Mouse (Mus musculus) neural tube, embryonic 13.5 days (tissue): ENCODE measurements at regions not wholly inside any gene's neighbourhood (a gene's known extent, or its start where the extent isn't known, plus 50 kb on each side); places are given as distances from the start of the nearest gene placed in this dataset.

Experiments used
- ATAC-seq: fragments of 200-750 bp; cut with Nextera tagmentation; 2 replicates; pipeline ENCODE4 v1.8.0; 2017; ENCODE audit warnings: low read depth, mild to moderate bottlenecking, moderate TSS enrichment, moderate library complexity
- H3K27ac ChIP-seq: fragments of 300-500 bp; sonication (generic); replicated peaks from 2 replicates; pipeline ENCODE4 v1.5.1; 2015; ENCODE audit warnings: moderate library complexity, mild to moderate bottlenecking, inconsistent platforms
- H3K27me3 ChIP-seq: fragments of 300-500 bp; sonication (generic); 2 replicates; pipeline ENCODE4 v1.6.1; 2015; ENCODE audit warnings: mild to moderate bottlenecking, inconsistent platforms
- H3K36me3 ChIP-seq: fragments of 300-500 bp; sonication (generic); 2 replicates; pipeline ENCODE4 v1.6.1; 2015; ENCODE audit warnings: mild to moderate bottlenecking, inconsistent platforms
- H3K4me1 ChIP-seq: fragments of 300-500 bp; sonication (generic); replicated peaks from 2 replicates; pipeline ENCODE4 v1.6.1; 2015; ENCODE audit warnings: inconsistent platforms
- H3K4me2 ChIP-seq: fragments of 300-500 bp; sonication (generic); 2 replicates; pipeline ENCODE4 v1.6.1; 2015; ENCODE audit warnings: inconsistent platforms, mild to moderate bottlenecking, moderate library complexity
- H3K4me3 ChIP-seq: fragments of 300-500 bp; sonication (generic); 2 replicates; pipeline ENCODE4 v1.5.1; 2015; ENCODE audit warnings: mild to moderate bottlenecking, inconsistent platforms
- H3K9ac ChIP-seq: fragments of 300-500 bp; sonication (generic); 2 replicates; pipeline ENCODE4 v1.6.1; 2015; ENCODE audit warnings: moderate library complexity, mild to moderate bottlenecking, inconsistent platforms
- H3K9me3 ChIP-seq: fragments of 300-500 bp; sonication (generic); 2 replicates; pipeline ENCODE4 v1.6.1; 2016; ENCODE audit warnings: inconsistent platforms
- WGBS: fragments of 180-500 bp; shearing (Covaris S2); methylation state at CpG from one replicate; pipeline ENCODE4 v1.1.7; 2015; 5-methylcytosine and 5-hydroxymethylcytosine counted together

DNA sequence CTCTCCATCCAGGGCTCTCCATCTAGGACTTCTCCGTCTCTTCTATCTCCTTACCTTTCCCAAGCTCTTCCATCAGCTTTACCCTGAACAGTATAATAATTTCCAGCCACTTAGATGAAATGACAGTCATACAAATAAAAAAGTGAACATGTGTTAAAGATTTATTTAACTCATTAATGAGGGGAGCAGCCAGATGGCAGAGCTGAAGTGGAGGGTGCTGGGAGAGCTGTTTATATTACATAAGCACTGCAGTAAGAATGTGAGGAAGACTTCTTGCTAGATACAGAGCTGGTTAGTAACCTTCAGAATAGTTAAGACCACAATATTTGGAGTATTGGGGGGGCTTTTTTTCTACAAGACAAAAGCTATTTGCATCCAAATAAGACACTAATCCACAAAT is 234.9 kb downstream of the Gm12728 start:
- Histone ChIP-seq H3K36me3 (no peaks in the 10 kb centered on the region), H3K27ac (no peak overlapping the region), H3K9me3 (no peaks in the 10 kb centered on the region), H3K9ac (no peak overlapping the region), H3K4me3 (no peak overlapping the region), H3K27me3 (no peaks in the 10 kb centered on the region), H3K4me2 (no peak overlapping the region), H3K4me1 (peaks cover 15% of the 10 kb centered on the region)
- WGBS: 90% methylated on average over 1 of the region's 1 CpGs
- no peak for ATAC-seq

- Histone ChIP-seq H3K27ac (peak overlapping the region; percentile 47), H3K9ac (no peak overlapping the region), H3K4me1 (peaks cover 15% of the 10 kb centered on the region), H3K4me2 (peak overlapping the region; percentile 16; the same call in 1 of the 2 replicates), H3K27me3 (no peaks in the 10 kb centered on the region), H3K36me3 (no peaks in the 10 kb centered on the region), H3K4me3 (no peak overlapping the region), H3K9me3 (no peaks in the 10 kb centered on the region)
- 53% methylated on average over 15 of the region's 15 CpGs for WGBS
- ATAC-seq: peak; percentile 61; the same call in 1 of the 2 replicates
Measured at GRCm38 (mm10) chr4:106025966-106026637, 236.4 kb downstream of the Gm12728 start.

GRCm38 (mm10) chr4:106040376-106040775 is 250.7 kb downstream of the Gm12728 start:
- Histone ChIP-seq H3K9me3 (no peaks in the 10 kb centered on the region), H3K27ac (no peak overlapping the region), H3K27me3 (no peaks in the 10 kb centered on the region), H3K4me3 (no peak overlapping the region), H3K9ac (no peak overlapping the region), H3K4me2 (no peak overlapping the region), H3K36me3 (no peaks in the 10 kb centered on the region), H3K4me1 (peaks cover 14% of the 10 kb centered on the region)
- WGBS: 10% methylated on average over 7 of the region's 7 CpGs
- peak; percentile 74 for ATAC-seq

- Histone ChIP-seq H3K27me3 (no peaks in the 10 kb centered on the region), H3K4me1 (peaks cover 14% of the 10 kb centered on the region)
Measured at GRCm38 (mm10) chr4:106042456-106042855, 252.8 kb downstream of the Gm12728 start.

DNA sequence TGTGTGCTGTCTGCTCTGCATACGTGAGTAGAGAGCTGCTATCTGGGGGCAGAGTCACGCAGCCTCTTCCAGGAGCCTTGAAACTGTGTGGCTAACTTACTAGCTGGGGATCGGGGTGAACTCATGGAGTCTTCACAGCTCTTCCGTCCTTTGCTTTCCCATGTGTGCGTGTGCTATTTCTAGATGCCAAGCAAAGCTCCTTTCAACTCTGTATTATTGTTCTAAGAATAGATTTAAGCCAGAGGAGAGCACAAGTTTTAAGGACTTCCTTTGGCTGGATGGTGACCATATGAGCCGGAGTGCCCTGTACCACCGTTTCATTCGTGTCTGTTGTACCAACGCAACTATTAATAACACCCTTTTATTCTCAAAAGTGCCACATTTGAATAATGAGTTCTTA is 254.0 kb downstream of the Gm12728 start:
- WGBS: 84% methylated on average over 9 of the region's 9 CpGs
- H3K27ac ChIP-seq: no peak overlapping the region
- peaks cover 14% of the 10 kb centered on the region for H3K4me1 ChIP-seq
- no peaks in the 10 kb centered on the region for H3K36me3 ChIP-seq
- H3K4me3 ChIP-seq: no peak overlapping the region
- H3K9me3 ChIP-seq: no peaks in the 10 kb centered on the region
- H3K4me2 ChIP-seq: no peak overlapping the region
- no peak for ATAC-seq
- H3K9ac ChIP-seq: no peak overlapping the region
- no peaks in the 10 kb centered on the region for H3K27me3 ChIP-seq

More at GRCm38 (mm10) chr4:106042456-106042855, 252.8 kb downstream of the Gm12728 start:
- no peak overlapping the region for H3K9ac ChIP-seq
- no peak overlapping the region for H3K27ac ChIP-seq
- no peak overlapping the region for H3K4me3 ChIP-seq
- no peaks in the 10 kb centered on the region for H3K36me3 ChIP-seq
- no peak overlapping the region for H3K4me2 ChIP-seq
- 68% methylated on average over 3 of the region's 3 CpGs for WGBS
- ATAC-seq: no peak
- no peaks in the 10 kb centered on the region for H3K9me3 ChIP-seq

GRCm38 (mm10) chr4:106048053-106048452 is 258.4 kb downstream of the Gm12728 start:
- Histone ChIP-seq H3K4me3 (no peak overlapping the region), H3K9me3 (no peaks in the 10 kb centered on the region), H3K36me3 (no peaks in the 10 kb centered on the region), H3K9ac (no peak overlapping the region), H3K27ac (no peak overlapping the region), H3K27me3 (no peaks in the 10 kb centered on the region), H3K4me1 (no peaks in the 10 kb centered on the region), H3K4me2 (no peak overlapping the region)
- WGBS: 79% methylated on average over 8 of the region's 8 CpGs
- no peak for ATAC-seq

- no peaks in the 10 kb centered on the region for H3K27me3 ChIP-seq
- no peaks in the 10 kb centered on the region for H3K4me1 ChIP-seq
- H3K4me2 ChIP-seq: no peak overlapping the region
- H3K9ac ChIP-seq: no peak overlapping the region
- ATAC-seq: no peak
- WGBS: 93% methylated on average over 8 of the region's 8 CpGs
- no peak overlapping the region for H3K27ac ChIP-seq
- no peaks in the 10 kb centered on the region for H3K9me3 ChIP-seq
- H3K4me3 ChIP-seq: no peak overlapping the region
- no peaks in the 10 kb centered on the region for H3K36me3 ChIP-seq
Measured at GRCm38 (mm10) chr4:106048797-106049196, 259.1 kb downstream of the Gm12728 start.

GRCm38 (mm10) chr4:106049880-106050279 is 260.2 kb downstream of the Gm12728 start:
- no peak for ATAC-seq
- Histone ChIP-seq H3K4me1 (no peaks in the 10 kb centered on the region), H3K9me3 (no peaks in the 10 kb centered on the region), H3K27ac (no peak overlapping the region), H3K4me3 (no peak overlapping the region), H3K4me2 (no peak overlapping the region), H3K36me3 (no peaks in the 10 kb centered on the region), H3K27me3 (no peaks in the 10 kb centered on the region), H3K9ac (no peak overlapping the region)
- 76% methylated on average over 3 of the region's 3 CpGs for WGBS

DNA sequence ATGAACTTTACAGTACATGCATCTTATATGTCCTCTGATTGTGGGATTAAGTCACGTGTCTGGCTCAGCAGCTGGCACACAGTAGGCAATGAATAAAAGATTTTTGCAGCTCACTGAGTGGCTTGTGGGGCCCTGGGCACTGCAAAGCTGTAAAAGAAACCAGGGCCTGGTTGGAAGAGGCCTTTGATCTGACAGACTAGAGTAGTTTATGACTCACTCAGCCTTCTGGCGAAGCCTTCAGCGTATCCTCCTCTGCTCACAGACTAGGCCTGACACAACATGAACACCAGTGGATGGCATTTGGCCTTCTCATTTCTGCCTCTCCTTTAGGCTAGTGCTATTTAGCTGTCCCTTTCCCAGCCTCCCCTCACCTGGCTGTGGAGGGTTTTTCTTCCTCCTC is 260.6 kb downstream of the Gm12728 start:
- Histone ChIP-seq H3K9me3 (no peaks in the 10 kb centered on the region), H3K4me3 (no peak overlapping the region), H3K4me1 (no peaks in the 10 kb centered on the region), H3K27ac (no peak overlapping the region), H3K9ac (no peak overlapping the region), H3K36me3 (no peaks in the 10 kb centered on the region), H3K4me2 (no peak overlapping the region), H3K27me3 (no peaks in the 10 kb centered on the region)
- ATAC-seq: no peak
- WGBS: 25% methylated on average over 3 of the region's 3 CpGs

- WGBS: 62% methylated on average over 9 of the region's 9 CpGs
- no peaks in the 10 kb centered on the region for H3K4me1 ChIP-seq
- no peak for ATAC-seq
- H3K9me3 ChIP-seq: no peaks in the 10 kb centered on the region
- H3K27me3 ChIP-seq: no peaks in the 10 kb centered on the region
- no peak overlapping the region for H3K4me3 ChIP-seq
- no peak overlapping the region for H3K4me2 ChIP-seq
- H3K36me3 ChIP-seq: no peaks in the 10 kb centered on the region
- H3K9ac ChIP-seq: no peak overlapping the region
- no peak overlapping the region for H3K27ac ChIP-seq
Measured at GRCm38 (mm10) chr4:106053496-106053895, 262.5 kb upstream of the Usp24 start.

DNA sequence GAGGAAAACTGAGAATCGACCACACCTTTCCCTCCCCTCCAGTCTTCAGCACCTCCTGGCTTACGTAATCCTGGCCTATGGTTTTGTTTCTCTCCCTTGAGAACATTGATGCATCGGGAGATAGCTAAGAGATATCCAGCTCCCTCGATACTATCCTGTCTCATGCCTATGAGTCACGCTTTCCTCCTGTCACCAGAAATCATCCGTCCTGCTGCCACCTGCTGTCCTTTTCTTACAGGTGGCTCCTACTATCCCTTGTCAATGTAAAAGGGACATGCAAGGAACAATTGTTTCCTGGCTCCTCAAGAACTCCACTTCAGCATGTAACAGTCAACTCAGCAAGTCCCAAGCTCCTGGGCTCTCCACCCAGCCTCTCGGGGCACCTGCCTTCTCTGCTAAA is 261.7 kb upstream of the Usp24 start:
- Histone ChIP-seq H3K4me1 (no peaks in the 10 kb centered on the region), H3K4me2 (no peak overlapping the region), H3K4me3 (no peak overlapping the region), H3K9me3 (no peaks in the 10 kb centered on the region), H3K36me3 (no peaks in the 10 kb centered on the region), H3K27me3 (no peaks in the 10 kb centered on the region), H3K27ac (no peak overlapping the region), H3K9ac (no peak overlapping the region)
- WGBS: 75% methylated on average over 7 of the region's 7 CpGs
- ATAC-seq: no peak

- H3K27ac ChIP-seq: no peak overlapping the region
- H3K4me2 ChIP-seq: no peak overlapping the region
- H3K9ac ChIP-seq: no peak overlapping the region
- 81% methylated on average over 12 of the region's 12 CpGs for WGBS
- peaks cover 8% of the 10 kb centered on the region for H3K4me1 ChIP-seq
- no peaks in the 10 kb centered on the region for H3K27me3 ChIP-seq
- no peaks in the 10 kb centered on the region; the same call in 1 of the 2 replicates for H3K9me3 ChIP-seq
- ATAC-seq: no peak
- H3K4me3 ChIP-seq: no peak overlapping the region
- H3K36me3 ChIP-seq: no peaks in the 10 kb centered on the region
Measured at GRCm38 (mm10) chr4:106062651-106063050, 253.4 kb upstream of the Usp24 start.

DNA sequence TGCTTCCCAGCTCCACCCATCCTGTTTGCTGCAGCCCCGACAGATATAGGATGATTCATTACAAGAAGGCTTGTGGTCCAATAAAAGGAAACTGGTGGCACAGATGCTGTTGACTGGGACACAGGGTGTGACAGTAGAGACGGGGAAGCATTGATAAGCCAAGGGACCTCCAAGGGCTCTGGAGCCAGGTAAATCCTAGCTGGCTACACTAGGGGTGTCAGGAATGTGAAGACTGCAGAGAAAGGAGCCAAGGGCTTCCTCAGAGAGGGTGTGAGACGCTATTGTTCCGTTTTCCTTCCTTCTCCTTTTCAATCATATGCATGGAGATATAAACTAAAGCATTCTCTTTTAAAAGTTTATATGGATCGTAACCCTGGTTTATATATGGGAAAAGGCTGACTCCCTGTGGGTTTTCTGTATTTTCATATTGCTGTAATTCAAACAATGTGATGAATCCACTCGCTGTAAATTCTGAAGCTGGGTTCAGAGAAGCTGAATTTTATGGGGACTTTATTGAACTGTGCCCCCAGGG is 252.1 kb upstream of the Usp24 start:
- Histone ChIP-seq H3K9ac (no peak overlapping the region), H3K27ac (no peak overlapping the region), H3K4me1 (peaks cover 8% of the 10 kb centered on the region), H3K36me3 (no peaks in the 10 kb centered on the region), H3K4me3 (no peak overlapping the region), H3K4me2 (no peak overlapping the region), H3K27me3 (no peaks in the 10 kb centered on the region), H3K9me3 (no peaks in the 10 kb centered on the region; the same call in 1 of the 2 replicates)
- WGBS: 57% methylated on average over 6 of the region's 6 CpGs
- ATAC-seq: no peak
